Mouse (Mus musculus): ENCODE data around the gene Masp1.

DNA sequence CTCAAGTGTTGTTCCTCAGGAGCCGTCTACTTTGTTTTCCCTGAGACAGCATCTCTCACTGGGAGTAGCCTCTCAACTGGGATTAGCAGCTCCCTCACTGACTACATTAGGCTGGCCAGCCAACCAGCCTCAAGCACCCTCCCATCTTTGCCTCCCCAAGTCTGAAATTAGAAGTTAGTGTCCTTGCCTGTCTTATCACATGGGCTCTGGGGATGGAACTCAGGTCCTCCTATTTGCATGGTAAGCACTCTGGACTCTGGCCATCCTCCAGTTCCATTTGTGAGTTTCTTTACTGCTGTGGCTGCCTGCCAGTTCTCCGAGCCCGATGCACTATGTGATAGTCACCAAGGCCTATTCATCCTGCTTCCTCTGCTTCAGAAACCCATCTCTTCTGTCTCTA, 4.8 kb downstream of the Masp1 start:
- TF ChIP-seq CTCF (conservative IDR thresholded peaks at IDR 0.05 in 1 of 2, IDR thresholded peaks at IDR 0.05 in 1 of 2; ENCODE audit: low read depth in 2 of 2, low read length in 2 of 2) (no peak), SIN3A (IDR thresholded peaks at IDR 0.05; ENCODE audit: low read length) (no peak)
